Mouse (Mus musculus): Measurements from ENCODE around the gene Cdh23. TPM values are rescaled to one million over a fixed set of nuclear protein-coding genes. Genes with fewer than 3 reads are reported as not detected.

Cdh23 gene
- polyA plus RNA-seq, 1 experiment from 2014 or later, result 0.26 TPM

DNA sequence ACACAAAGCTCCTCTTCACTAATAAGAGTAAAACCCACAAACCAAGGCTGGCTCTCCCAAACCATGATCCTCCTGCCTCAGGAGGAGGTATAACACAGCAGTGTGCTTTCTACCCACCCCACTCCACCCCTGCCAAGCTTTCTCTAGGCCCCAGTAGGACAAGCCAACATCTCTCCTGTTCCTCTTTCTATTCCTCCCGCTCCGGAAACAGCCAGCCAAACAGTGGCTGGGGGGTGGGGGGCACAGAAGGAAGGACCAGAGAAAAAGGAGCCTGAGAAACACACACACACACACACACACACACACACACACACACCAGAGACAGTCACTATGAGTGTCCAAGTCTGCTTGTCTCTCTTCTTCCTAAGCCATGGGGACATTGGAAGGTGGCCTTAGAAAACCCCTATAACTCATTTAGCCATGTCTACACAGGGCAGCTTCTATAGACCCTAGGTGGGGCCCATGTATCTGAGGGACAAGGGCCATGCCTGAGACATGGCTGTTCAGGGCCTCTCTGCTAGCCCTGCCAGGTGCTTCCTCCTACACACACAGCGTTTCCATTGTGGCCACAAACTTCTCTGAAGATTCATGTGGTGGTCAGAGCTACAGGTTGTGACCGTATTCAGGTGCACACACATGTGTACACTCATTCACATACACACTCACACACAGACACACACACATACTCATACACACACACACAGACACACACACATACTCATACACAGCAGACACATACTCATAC is 43.5 kb upstream of the Cdh23 start:
- ATAC-seq, result no peak
- 87% methylated on average over 4 of the region's 4 CpGs for WGBS
- Histone ChIP-seq H3K9me3 (ENCODE audit: control insufficient read depth) (no peaks in the 10 kb centered on the region), H3K4me1 (replicated peaks; ENCODE audit: control insufficient read depth, insufficient read depth, low read length) (no peaks in the 10 kb centered on the region), H3K4me2 (replicated peaks; ENCODE audit: low read depth) (no peak overlapping the region), H3K27ac (ENCODE audit: low read depth, low read length) (no peak overlapping the region), H3K4me3 (ENCODE audit: low read depth, low read length) (no peak overlapping the region), H3K9ac (ENCODE audit: low read depth, low read length) (no peak overlapping the region), H3K36me3 (ENCODE audit: control insufficient read depth, insufficient read depth) (peaks cover 5% of the 10 kb centered on the region; the same call in 1 of the 2 replicates), H3K27me3 (replicated peaks; ENCODE audit: control insufficient read depth, insufficient read depth, low read length) (no peaks in the 10 kb centered on the region)
- no peak for TF ChIP-seq CTCF (IDR thresholded peaks at IDR 0.05; ENCODE audit: low read depth)

- Histone ChIP-seq H3K9ac (ENCODE audit: low read depth, low read length) (no peak overlapping the region), H3K27me3 (replicated peaks; ENCODE audit: control insufficient read depth, insufficient read depth, low read length) (no peaks in the 10 kb centered on the region), H3K27ac (ENCODE audit: low read depth, low read length) (no peak overlapping the region), H3K4me2 (replicated peaks; ENCODE audit: low read depth) (no peak overlapping the region), H3K9me3 (ENCODE audit: control insufficient read depth) (no peaks in the 10 kb centered on the region), H3K4me1 (replicated peaks; ENCODE audit: control insufficient read depth, insufficient read depth, low read length) (no peaks in the 10 kb centered on the region), H3K4me3 (ENCODE audit: low read depth, low read length) (no peak overlapping the region), H3K36me3 (ENCODE audit: control insufficient read depth, insufficient read depth) (peaks cover 5% of the 10 kb centered on the region; the same call in 1 of the 2 replicates)
- TF ChIP-seq CTCF (IDR thresholded peaks at IDR 0.05; ENCODE audit: low read depth), result no peak
- no peak for ATAC-seq
- WGBS, result 68% methylated on average over 8 of the region's 9 CpGs
Observed at GRCm38 (mm10) chr10:60737886-60738640, 41.8 kb upstream of the Cdh23 start.

DNA sequence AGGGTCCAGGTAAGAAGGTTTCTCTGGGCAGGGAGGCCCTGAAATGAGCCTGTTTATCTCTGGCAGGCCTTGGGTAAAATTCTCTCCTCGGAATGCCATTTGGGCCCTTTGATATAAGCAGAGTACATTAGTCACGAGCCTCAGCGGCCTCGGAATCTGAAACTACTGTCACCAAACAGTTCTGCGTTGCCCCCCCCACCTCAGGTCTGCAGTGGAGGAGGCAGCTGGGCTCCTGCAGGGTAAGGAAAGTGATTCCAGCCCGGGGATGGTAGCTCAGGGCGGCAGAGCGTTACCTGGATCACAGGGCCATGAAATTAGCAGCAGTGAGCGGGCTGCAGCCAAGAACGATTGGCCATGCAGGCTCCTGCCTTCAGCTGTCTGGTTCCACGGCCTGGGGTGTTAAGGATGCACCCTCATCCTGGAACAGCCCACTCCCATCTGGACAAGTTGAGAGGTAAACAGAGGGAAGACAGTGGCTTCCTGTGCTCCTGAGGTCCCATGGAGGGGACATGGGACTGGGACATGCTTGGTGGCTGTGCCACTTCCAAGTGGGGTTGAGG is 41.0 kb upstream of the Cdh23 start:
- Histone ChIP-seq H3K9ac (ENCODE audit: low read depth, low read length) (no peak overlapping the region), H3K4me2 (replicated peaks; ENCODE audit: low read depth) (no peak overlapping the region), H3K36me3 (ENCODE audit: control insufficient read depth, insufficient read depth) (peaks cover 5% of the 10 kb centered on the region; the same call in 1 of the 2 replicates), H3K9me3 (ENCODE audit: control insufficient read depth) (no peaks in the 10 kb centered on the region), H3K27ac (ENCODE audit: low read depth, low read length) (no peak overlapping the region), H3K4me3 (ENCODE audit: low read depth, low read length) (no peak overlapping the region), H3K4me1 (replicated peaks; ENCODE audit: control insufficient read depth, insufficient read depth, low read length) (no peaks in the 10 kb centered on the region), H3K27me3 (replicated peaks; ENCODE audit: control insufficient read depth, insufficient read depth, low read length) (no peaks in the 10 kb centered on the region)
- WGBS, result 77% methylated on average over 11 of the region's 11 CpGs
- no peak for TF ChIP-seq CTCF (IDR thresholded peaks at IDR 0.05; ENCODE audit: low read depth)
- no peak for ATAC-seq

GRCm38 (mm10) chr10:60735737-60736136 is 39.4 kb upstream of the Cdh23 start:
- no peak overlapping the region for H3K27ac ChIP-seq (ENCODE audit: low read depth, low read length)
- no peak for TF ChIP-seq CTCF (IDR thresholded peaks at IDR 0.05; ENCODE audit: low read depth)
- no peaks in the 10 kb centered on the region for H3K9me3 ChIP-seq (ENCODE audit: control insufficient read depth)
- no peak for ATAC-seq
- no peak overlapping the region for H3K4me2 ChIP-seq (replicated peaks; ENCODE audit: low read depth)
- H3K4me3 ChIP-seq (ENCODE audit: low read depth, low read length), result no peak overlapping the region
- no peaks in the 10 kb centered on the region for H3K4me1 ChIP-seq (replicated peaks; ENCODE audit: control insufficient read depth, insufficient read depth, low read length)
- no peak overlapping the region for H3K9ac ChIP-seq (ENCODE audit: low read depth, low read length)
- H3K27me3 ChIP-seq (replicated peaks; ENCODE audit: control insufficient read depth, insufficient read depth, low read length), result no peaks in the 10 kb centered on the region
- peaks cover 5% of the 10 kb centered on the region; the same call in 1 of the 2 replicates for H3K36me3 ChIP-seq (ENCODE audit: control insufficient read depth, insufficient read depth)
- 100% methylated on average over 1 of the region's 1 CpGs for WGBS

GRCm38 (mm10) chr10:60733471-60733870 is 37.2 kb upstream of the Cdh23 start:
- no peaks in the 10 kb centered on the region for H3K27me3 ChIP-seq (replicated peaks; ENCODE audit: control insufficient read depth, insufficient read depth, low read length)
- H3K4me1 ChIP-seq (replicated peaks; ENCODE audit: control insufficient read depth, insufficient read depth, low read length), result no peaks in the 10 kb centered on the region
- no peak overlapping the region for H3K27ac ChIP-seq (ENCODE audit: low read depth, low read length)
- H3K9ac ChIP-seq (ENCODE audit: low read depth, low read length), result no peak overlapping the region
- WGBS, result 76% methylated on average over 8 of the region's 8 CpGs
- no peak overlapping the region for H3K4me3 ChIP-seq (ENCODE audit: low read depth, low read length)
- no peaks in the 10 kb centered on the region for H3K9me3 ChIP-seq (ENCODE audit: control insufficient read depth)
- no peak for ATAC-seq
- peaks cover 5% of the 10 kb centered on the region; the same call in 1 of the 2 replicates for H3K36me3 ChIP-seq (ENCODE audit: control insufficient read depth, insufficient read depth)
- no peak for TF ChIP-seq CTCF (IDR thresholded peaks at IDR 0.05; ENCODE audit: low read depth)
- no peak overlapping the region for H3K4me2 ChIP-seq (replicated peaks; ENCODE audit: low read depth)

- Histone ChIP-seq H3K27ac (ENCODE audit: low read depth, low read length) (no peak overlapping the region), H3K36me3 (ENCODE audit: control insufficient read depth, insufficient read depth) (peaks cover 5% of the 10 kb centered on the region; the same call in 1 of the 2 replicates), H3K4me2 (replicated peaks; ENCODE audit: low read depth) (no peak overlapping the region), H3K4me3 (ENCODE audit: low read depth, low read length) (no peak overlapping the region), H3K9ac (ENCODE audit: low read depth, low read length) (no peak overlapping the region), H3K27me3 (replicated peaks; ENCODE audit: control insufficient read depth, insufficient read depth, low read length) (no peaks in the 10 kb centered on the region), H3K4me1 (replicated peaks; ENCODE audit: control insufficient read depth, insufficient read depth, low read length) (no peaks in the 10 kb centered on the region), H3K9me3 (ENCODE audit: control insufficient read depth) (no peaks in the 10 kb centered on the region)
- 51% methylated on average over 2 of the region's 2 CpGs for WGBS
- ATAC-seq, result no peak
- TF ChIP-seq CTCF (IDR thresholded peaks at IDR 0.05; ENCODE audit: low read depth), result no peak
Observed at GRCm38 (mm10) chr10:60732397-60732861, 36.1 kb upstream of the Cdh23 start.

Data from intestine, postnatal 0 days (tissue).